Mouse (Mus musculus) bone marrow, adult 2 months (tissue): ENCODE measurements around the gene Igsf9b.

Source experiments
- CTCF ChIP-seq: fragments of 200-500 bp; IDR thresholded peaks from 2 replicates; pipeline ENCODE4 v1.5.1; 2011; ENCODE audit warnings: low read length, control low read depth; ENCODE audit not compliant: control insufficient read depth, insufficient read depth
- POLR2A ChIP-seq: fragments of 200-500 bp; IDR thresholded peaks from 2 replicates; pipeline ENCODE4 v1.6.1; 2011; ENCODE audit warnings: low read depth, mild to moderate bottlenecking, control low read depth, low read length, borderline replicate concordance; ENCODE audit not compliant: control insufficient read depth

GRCm38 (mm10) chr9:27272858-27273257 lies 26.1 kb upstream of the Igsf9b start:
- TF ChIP-seq POLR2A = no peak
- TF ChIP-seq CTCF = no peak
